Mouse (Mus musculus) cerebellum, adult 8-10 months (tissue): ENCODE measurements around the gene Tma16.

ENCODE experiments used
- DNase-seq: peaks from one replicate; pipeline ENCODE4 v3.0.0; 2022

Tma16 gene

GRCm38 (mm10) chr8:66486084-66486763 lies at the start of gene Tma16:
TSS of gene Tma16 (minus strand) at chr8:66486530.
- DNase-seq, result peak; percentile 79

GRCm38 (mm10) chr8:66520576-66520975 lies 34.2 kb upstream of the Tma16 start:
- DNase-seq, result no peak

- no peak for DNase-seq
Observed at GRCm38 (mm10) chr8:66519149-66519548, 32.8 kb upstream of the Tma16 start.

GRCm38 (mm10) chr8:66511537-66511936 lies 25.2 kb upstream of the Tma16 start, which contains the start of gene Tktl2:
TSS of gene Tktl2 (plus strand) at chr8:66511756.
- no peak for DNase-seq

- no peak for DNase-seq
Observed at GRCm38 (mm10) chr8:66503381-66503780, 17.1 kb upstream of the Tma16 start.

GRCm38 (mm10) chr8:66496998-66497577 lies 10.8 kb upstream of the Tma16 start:
- peak; percentile 11 for DNase-seq

GRCm38 (mm10) chr8:66495726-66496125 lies 9.4 kb upstream of the Tma16 start:
- DNase-seq, result peak; percentile 56

- no peak for DNase-seq
Observed at GRCm38 (mm10) chr8:66494496-66494895, 8.2 kb upstream of the Tma16 start.

- no peak for DNase-seq
Observed at GRCm38 (mm10) chr8:66490624-66491023, 4.3 kb upstream of the Tma16 start.

- no peak for DNase-seq
Observed at GRCm38 (mm10) chr8:66488556-66488955, 2.2 kb upstream of the Tma16 start.

GRCm38 (mm10) chr8:66476880-66477279 lies 9.4 kb downstream of the Tma16 start:
- no peak for DNase-seq

GRCm38 (mm10) chr8:66469821-66470220 lies 16.5 kb downstream of the Tma16 start:
- no peak for DNase-seq

- no peak for DNase-seq
Observed at GRCm38 (mm10) chr8:66457057-66457456, 29.3 kb downstream of the Tma16 start.

GRCm38 (mm10) chr8:66450691-66451090 lies 35.6 kb downstream of the Tma16 start:
- peak; percentile 18 for DNase-seq

- no peak for DNase-seq
Observed at GRCm38 (mm10) chr8:66445351-66445750, 41.0 kb downstream of the Tma16 start.

- no peak for DNase-seq
Observed at GRCm38 (mm10) chr8:66444141-66444540, 42.2 kb downstream of the Tma16 start.

GRCm38 (mm10) chr8:66442778-66443177 lies 43.6 kb downstream of the Tma16 start:
- DNase-seq, result no peak

- no peak for DNase-seq
Observed at GRCm38 (mm10) chr8:66441123-66441522, 45.2 kb downstream of the Tma16 start.

GRCm38 (mm10) chr8:66438468-66438867 lies 47.9 kb downstream of the Tma16 start:
- no peak for DNase-seq

- no peak for DNase-seq
Observed at GRCm38 (mm10) chr8:66437929-66438328, 48.4 kb downstream of the Tma16 start.

GRCm38 (mm10) chr8:66436804-66437203 lies 49.5 kb downstream of the Tma16 start:
- DNase-seq, result no peak

- no peak for DNase-seq
Observed at GRCm38 (mm10) chr8:66433577-66433976, 52.8 kb downstream of the Tma16 start.

GRCm38 (mm10) chr8:66430639-66431038 lies 55.7 kb downstream of the Tma16 start:
- no peak for DNase-seq
